Mouse (Mus musculus): ENCODE data around the gene Gemin7. TPM values are rescaled to one million over a fixed set of nuclear protein-coding genes. Genes with fewer than 3 reads are reported as not detected.

The Gemin7 gene
- polyA plus RNA-seq, 1 experiment from 2014 or later: 144 TPM

DNA sequence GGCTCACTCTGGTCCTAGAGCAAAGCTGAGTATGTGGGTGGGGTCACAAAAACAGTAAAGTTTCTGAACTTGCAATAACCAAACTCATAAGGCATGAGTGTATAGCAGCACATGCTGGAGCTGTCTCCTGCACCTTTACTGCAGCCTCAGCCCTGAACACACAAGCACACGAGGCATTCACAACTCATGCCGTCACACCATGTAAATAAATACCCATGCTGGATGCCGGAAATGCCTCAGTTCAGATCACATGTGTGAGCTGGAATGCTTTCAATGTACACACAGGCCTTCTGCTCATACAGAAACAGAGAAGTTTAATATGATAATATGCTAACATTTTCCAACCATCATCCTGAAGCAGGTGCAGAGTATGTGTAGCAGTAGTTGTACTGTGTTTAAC, 31.4 kb downstream of the Gemin7 start:
- no peak for ATAC-seq (ENCODE audit: insufficient number of reproducible peaks, insufficient read depth, low FRiP score, low read depth)
- H3K27me3 ChIP-seq (ENCODE audit: control insufficient read depth, insufficient read depth, low read length): no peaks in the 10 kb centered on the region
- no peak overlapping the region for H3K27ac ChIP-seq (replicated peaks in 1 of 2; ENCODE audit: control insufficient read depth in 1 of 2, insufficient read depth in 1 of 2, low read depth in 2 of 2, low read length in 2 of 2)
- no peak overlapping the region for H3K4me2 ChIP-seq (ENCODE audit: low read length)
- no peaks in the 10 kb centered on the region for H3K36me3 ChIP-seq (ENCODE audit: control insufficient read depth, insufficient read depth, low read length)
- 31% methylated on average over 3 of the region's 3 CpGs for WGBS
- no peaks in the 10 kb centered on the region for H3K9me3 ChIP-seq (ENCODE audit: control insufficient read depth, low read length)
- H3K4me1 ChIP-seq (ENCODE audit: control insufficient read depth in 2 of 2, insufficient read depth in 2 of 2, low read length in 2 of 2): peaks cover 12 to 44% of the 10 kb centered on the region in 2 experiments
- H3K4me3 ChIP-seq (ENCODE audit: control insufficient read depth in 1 of 2, insufficient read depth in 1 of 2, low read depth in 1 of 2, low read length in 2 of 2): no peak overlapping the region
- no peak overlapping the region for H3K9ac ChIP-seq (ENCODE audit: low read length)

DNA sequence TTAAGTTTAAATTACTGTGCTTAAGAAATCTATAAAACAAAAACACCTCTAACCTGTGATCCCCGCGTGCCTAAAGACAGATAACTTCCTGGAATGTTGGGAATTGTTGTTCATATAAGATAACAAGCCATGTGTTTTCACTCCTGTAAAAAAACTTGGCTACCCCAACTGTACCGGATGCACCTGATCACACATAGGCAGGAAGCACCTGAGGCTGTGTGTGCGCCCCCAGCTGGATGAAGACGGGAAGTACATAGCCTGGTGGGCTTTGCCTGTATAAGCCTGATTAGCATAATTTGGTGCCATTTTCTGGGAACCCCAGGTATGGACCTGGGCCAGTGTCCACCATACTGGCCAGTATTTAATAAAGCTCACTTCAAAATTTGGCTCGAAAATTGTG, 33.8 kb downstream of the Gemin7 start:
- H3K9ac ChIP-seq (ENCODE audit: low read length): no peak overlapping the region
- no peaks in the 10 kb centered on the region for H3K9me3 ChIP-seq (ENCODE audit: control insufficient read depth, low read length)
- no peaks in the 10 kb centered on the region for H3K36me3 ChIP-seq (ENCODE audit: control insufficient read depth, insufficient read depth, low read length)
- H3K27me3 ChIP-seq (ENCODE audit: control insufficient read depth, insufficient read depth, low read length): no peaks in the 10 kb centered on the region
- H3K4me3 ChIP-seq (ENCODE audit: control insufficient read depth in 1 of 2, insufficient read depth in 1 of 2, low read depth in 1 of 2, low read length in 2 of 2): no peak overlapping the region
- 38% methylated on average over 6 of the region's 6 CpGs for WGBS
- no peak overlapping the region for H3K27ac ChIP-seq (replicated peaks in 1 of 2; ENCODE audit: control insufficient read depth in 1 of 2, insufficient read depth in 1 of 2, low read depth in 2 of 2, low read length in 2 of 2)
- H3K4me1 ChIP-seq (ENCODE audit: control insufficient read depth in 2 of 2, insufficient read depth in 2 of 2, low read length in 2 of 2): peaks cover 12 to 44% of the 10 kb centered on the region in 2 experiments
- ATAC-seq (ENCODE audit: insufficient number of reproducible peaks, insufficient read depth, low FRiP score, low read depth): no peak
- H3K4me2 ChIP-seq (ENCODE audit: low read length): no peak overlapping the region

GRCm38 (mm10) chr7:19542155-19542691, 35.2 kb downstream of the Gemin7 start:
- whole genome bisulfite sequencing: 57% methylated on average over 8 of the region's 8 CpGs
- H3K4me2 ChIP-seq (ENCODE audit: low read length): no peak overlapping the region

DNA sequence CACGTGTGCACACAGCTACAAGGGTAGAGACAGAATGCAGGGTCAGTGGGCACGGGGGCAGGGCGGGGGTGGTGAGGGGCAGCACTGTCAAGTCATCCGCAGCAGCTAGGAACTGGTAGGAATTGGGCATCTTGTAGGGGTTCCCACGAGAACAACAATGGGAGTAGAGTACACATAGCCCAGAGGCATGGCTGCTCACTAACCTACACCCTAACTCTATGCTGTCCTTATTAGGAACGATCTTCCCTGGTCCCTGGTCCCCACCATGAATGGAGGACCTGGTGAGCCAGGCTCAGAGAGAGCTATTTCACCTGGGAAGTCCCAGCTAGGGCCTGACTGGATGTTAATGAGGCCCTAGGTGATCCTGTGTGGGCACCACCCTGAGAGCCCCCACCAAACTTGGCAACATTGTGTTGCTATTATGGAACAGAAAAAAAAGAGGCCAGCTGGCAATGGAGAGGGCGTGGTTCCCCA, 35.7 kb downstream of the Gemin7 start:
- H3K27me3 ChIP-seq (ENCODE audit: control insufficient read depth, insufficient read depth, low read length): no peaks in the 10 kb centered on the region
- 0 out of 2 replicates have a peak overlapping the region, but pooled peaks have one; percentile 10 for H3K9ac ChIP-seq (ENCODE audit: low read length)
- H3K36me3 ChIP-seq (ENCODE audit: control insufficient read depth, insufficient read depth, low read length): no peaks in the 10 kb centered on the region
- WGBS: 82% methylated on average over 7 of the region's 7 CpGs
- no peak overlapping the region for H3K27ac ChIP-seq (replicated peaks in 1 of 2; ENCODE audit: control insufficient read depth in 1 of 2, insufficient read depth in 1 of 2, low read depth in 2 of 2, low read length in 2 of 2)
- peaks cover 15 to 52% of the 10 kb centered on the region in 2 experiments for H3K4me1 ChIP-seq (ENCODE audit: control insufficient read depth in 2 of 2, insufficient read depth in 2 of 2, low read length in 2 of 2)
- no peak overlapping the region for H3K4me3 ChIP-seq (ENCODE audit: control insufficient read depth in 1 of 2, insufficient read depth in 1 of 2, low read depth in 1 of 2, low read length in 2 of 2)
- no peak for ATAC-seq (ENCODE audit: insufficient number of reproducible peaks, insufficient read depth, low FRiP score, low read depth)
- no peaks in the 10 kb centered on the region for H3K9me3 ChIP-seq (ENCODE audit: control insufficient read depth, low read length)
- H3K4me2 ChIP-seq (ENCODE audit: low read length): no peak overlapping the region

More at GRCm38 (mm10) chr7:19542155-19542691, 35.2 kb downstream of the Gemin7 start:
- peaks cover 14 to 51% of the 10 kb centered on the region in 2 experiments for H3K4me1 ChIP-seq (ENCODE audit: control insufficient read depth in 2 of 2, insufficient read depth in 2 of 2, low read length in 2 of 2)
- ATAC-seq (ENCODE audit: insufficient number of reproducible peaks, insufficient read depth, low FRiP score, low read depth): peak; percentile 62
- 0 out of 2 replicates have a peak overlapping the region, but pooled peaks have one; percentile 10 for H3K9ac ChIP-seq (ENCODE audit: low read length)
- H3K4me3 ChIP-seq (ENCODE audit: control insufficient read depth in 1 of 2, insufficient read depth in 1 of 2, low read depth in 1 of 2, low read length in 2 of 2): no peak overlapping the region
- peak overlapping the region in 1 of 2 experiments; percentile 42; a peak in 1 of 4 replicates for H3K27ac ChIP-seq (replicated peaks in 1 of 2; ENCODE audit: control insufficient read depth in 1 of 2, insufficient read depth in 1 of 2, low read depth in 2 of 2, low read length in 2 of 2)
- no peaks in the 10 kb centered on the region for H3K9me3 ChIP-seq (ENCODE audit: control insufficient read depth, low read length)
- no peaks in the 10 kb centered on the region for H3K36me3 ChIP-seq (ENCODE audit: control insufficient read depth, insufficient read depth, low read length)
- H3K27me3 ChIP-seq (ENCODE audit: control insufficient read depth, insufficient read depth, low read length): no peaks in the 10 kb centered on the region

DNA sequence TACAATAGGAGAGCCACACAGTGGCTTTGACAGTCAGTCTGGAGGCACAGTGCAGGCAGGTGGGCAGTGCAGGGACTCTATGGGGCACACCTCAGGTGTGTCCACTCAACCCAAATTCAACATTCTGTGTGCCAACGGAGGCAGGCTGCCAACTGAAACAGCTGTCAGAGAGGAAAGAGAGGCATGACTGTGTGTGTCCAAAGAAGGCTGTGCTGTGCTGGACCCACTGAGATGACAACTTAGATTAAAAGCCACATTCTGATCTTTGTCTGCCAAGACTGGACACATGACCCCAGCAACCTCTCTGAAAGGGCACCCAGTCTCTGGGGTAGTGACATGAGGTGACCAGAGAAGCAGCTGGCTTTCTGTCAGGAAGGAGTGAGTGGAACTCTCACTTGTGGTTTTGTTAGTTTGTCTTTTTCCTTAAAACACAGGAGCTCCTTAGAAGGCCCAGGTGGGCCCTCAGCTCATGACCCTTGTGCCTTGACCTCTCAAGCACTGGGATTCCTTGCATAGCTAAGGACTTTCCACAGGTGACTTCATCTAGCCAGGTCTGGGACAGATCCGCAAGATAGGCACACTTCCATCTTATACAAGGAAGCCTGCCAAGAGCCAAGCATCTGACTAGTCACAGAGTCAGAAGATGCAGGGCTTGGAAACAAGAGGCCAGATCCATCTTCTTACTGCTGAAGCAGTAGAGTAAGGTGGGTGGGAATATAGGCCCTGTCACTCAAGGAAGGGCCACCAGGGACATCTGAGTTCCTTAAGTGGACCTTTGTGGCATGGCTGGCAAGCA, 36.4 kb downstream of the Gemin7 start:
- Histone ChIP-seq H3K4me1 (ENCODE audit: control insufficient read depth in 2 of 2, insufficient read depth in 2 of 2, low read length in 2 of 2) (peaks cover 15 to 51% of the 10 kb centered on the region in 2 experiments), H3K9ac (ENCODE audit: low read length) (no peak overlapping the region), H3K4me3 (ENCODE audit: control insufficient read depth in 1 of 2, insufficient read depth in 1 of 2, low read depth in 1 of 2, low read length in 2 of 2) (no peak overlapping the region), H3K4me2 (ENCODE audit: low read length) (no peak overlapping the region), H3K27me3 (ENCODE audit: control insufficient read depth, insufficient read depth, low read length) (no peaks in the 10 kb centered on the region), H3K9me3 (ENCODE audit: control insufficient read depth, low read length) (no peaks in the 10 kb centered on the region), H3K27ac (replicated peaks in 1 of 2; ENCODE audit: control insufficient read depth in 1 of 2, insufficient read depth in 1 of 2, low read depth in 2 of 2, low read length in 2 of 2) (no peak overlapping the region), H3K36me3 (ENCODE audit: control insufficient read depth, insufficient read depth, low read length) (no peaks in the 10 kb centered on the region)
- 88% methylated on average over 2 of the region's 2 CpGs for WGBS
- ATAC-seq (ENCODE audit: insufficient number of reproducible peaks, insufficient read depth, low FRiP score, low read depth): no peak

- 87% methylated on average over 10 of the region's 10 CpGs for WGBS
- H3K9ac ChIP-seq (ENCODE audit: low read length): no peak overlapping the region
- H3K9me3 ChIP-seq (ENCODE audit: control insufficient read depth, low read length): no peaks in the 10 kb centered on the region
- no peaks in the 10 kb centered on the region for H3K27me3 ChIP-seq (ENCODE audit: control insufficient read depth, insufficient read depth, low read length)
- H3K4me3 ChIP-seq (ENCODE audit: control insufficient read depth in 1 of 2, insufficient read depth in 1 of 2, low read depth in 1 of 2, low read length in 2 of 2): no peak overlapping the region
- peaks cover 62% of the 10 kb centered on the region for H3K36me3 ChIP-seq (ENCODE audit: control insufficient read depth, insufficient read depth, low read length)
- peaks cover 3 to 19% of the 10 kb centered on the region in 2 experiments; a peak in 3 of 4 replicates for H3K4me1 ChIP-seq (ENCODE audit: control insufficient read depth in 2 of 2, insufficient read depth in 2 of 2, low read length in 2 of 2)
- H3K4me2 ChIP-seq (ENCODE audit: low read length): no peak overlapping the region
- H3K27ac ChIP-seq (replicated peaks in 1 of 2; ENCODE audit: control insufficient read depth in 1 of 2, insufficient read depth in 1 of 2, low read depth in 2 of 2, low read length in 2 of 2): no peak overlapping the region
- ATAC-seq (ENCODE audit: insufficient number of reproducible peaks, insufficient read depth, low FRiP score, low read depth): no peak
These were observed 42.7 kb downstream of the Gemin7 start for GRCm38 (mm10) chr7:19534676-19535075.

GRCm38 (mm10) chr7:19532240-19532639, 45.2 kb downstream of the Gemin7 start:
- no peak overlapping the region for H3K4me3 ChIP-seq (ENCODE audit: control insufficient read depth in 1 of 2, insufficient read depth in 1 of 2, low read depth in 1 of 2, low read length in 2 of 2)
- no peak overlapping the region for H3K27ac ChIP-seq (replicated peaks in 1 of 2; ENCODE audit: control insufficient read depth in 1 of 2, insufficient read depth in 1 of 2, low read depth in 2 of 2, low read length in 2 of 2)
- no peaks in the 10 kb centered on the region for H3K27me3 ChIP-seq (ENCODE audit: control insufficient read depth, insufficient read depth, low read length)
- H3K9ac ChIP-seq (ENCODE audit: low read length): no peak overlapping the region
- no peaks in the 10 kb centered on the region for H3K9me3 ChIP-seq (ENCODE audit: control insufficient read depth, low read length)
- H3K36me3 ChIP-seq (ENCODE audit: control insufficient read depth, insufficient read depth, low read length): peaks cover 76% of the 10 kb centered on the region
- ATAC-seq (ENCODE audit: insufficient number of reproducible peaks, insufficient read depth, low FRiP score, low read depth): no peak
- peaks cover 2 to 12% of the 10 kb centered on the region in 2 experiments; a peak in 2 of 4 replicates for H3K4me1 ChIP-seq (ENCODE audit: control insufficient read depth in 2 of 2, insufficient read depth in 2 of 2, low read length in 2 of 2)
- H3K4me2 ChIP-seq (ENCODE audit: low read length): no peak overlapping the region
- WGBS: 92% methylated on average over 14 of the region's 14 CpGs

All from heart, embryonic 14.5 days (tissue).